Mouse (Mus musculus) bone marrow, adult 2 months (tissue): Measurements from ENCODE around the gene Ube2n.

Experiments
- CTCF ChIP-seq: fragments of 200-500 bp; IDR thresholded peaks from 2 replicates; pipeline ENCODE4 v1.5.1; 2011; ENCODE audit warnings: low read length, control low read depth; ENCODE audit not compliant: control insufficient read depth, insufficient read depth
- POLR2A ChIP-seq: fragments of 200-500 bp; IDR thresholded peaks from 2 replicates; pipeline ENCODE4 v1.6.1; 2011; ENCODE audit warnings: low read depth, mild to moderate bottlenecking, control low read depth, low read length, borderline replicate concordance; ENCODE audit not compliant: control insufficient read depth

DNA sequence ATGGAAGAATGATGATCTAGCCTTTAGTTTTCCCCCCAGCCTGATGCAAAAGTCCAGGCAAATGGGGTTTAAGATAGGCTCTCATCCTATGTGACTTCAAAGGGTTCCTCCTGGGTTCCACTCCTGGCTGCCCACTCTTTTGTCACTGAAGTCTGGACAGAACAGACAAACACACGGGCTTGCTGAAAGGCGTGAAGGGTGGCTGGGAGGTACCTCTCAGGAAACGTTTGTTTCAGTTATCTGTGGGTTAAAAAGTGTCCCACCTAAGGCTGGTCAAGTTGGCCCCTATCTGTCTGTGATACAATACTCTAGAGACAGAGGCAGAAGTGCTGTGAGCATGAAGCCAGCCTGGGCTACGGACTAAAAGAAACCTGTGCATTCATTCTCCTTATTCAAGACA lies 60.0 kb downstream of the Ube2n start:
- no peak for TF ChIP-seq CTCF
- TF ChIP-seq POLR2A = no peak
